Mouse (Mus musculus) heart, postnatal 4 days (tissue): ENCODE measurements at regions not wholly inside any gene's neighbourhood (a gene's known extent, or its start where the extent isn't known, plus 50 kb on each side); places are given as distances from the start of the nearest gene placed in this dataset.

Experiments used
- DNase-seq: peaks from one replicate; pipeline ENCODE4 v3.0.0; 2021

DNA sequence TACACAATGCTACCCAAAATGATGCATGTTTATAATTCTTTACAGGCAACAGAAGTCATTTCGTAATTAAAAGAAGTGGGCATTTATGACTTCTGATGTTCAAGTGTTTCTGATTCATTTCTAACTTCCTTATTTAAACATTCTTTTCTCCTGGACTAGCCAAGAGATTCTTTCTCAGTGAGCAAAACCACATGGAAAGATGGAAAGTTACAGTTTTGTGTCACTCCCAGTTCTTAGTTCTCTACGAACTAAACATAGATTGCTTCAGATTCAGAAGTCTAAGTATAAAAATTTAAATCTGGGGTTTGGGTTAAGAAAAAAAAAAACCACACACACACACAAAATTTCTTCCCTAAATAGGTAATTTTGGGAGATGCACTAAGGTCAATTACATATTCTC is 288.0 kb upstream of the Paip1 start:
- DNase-seq: no peak

DNA sequence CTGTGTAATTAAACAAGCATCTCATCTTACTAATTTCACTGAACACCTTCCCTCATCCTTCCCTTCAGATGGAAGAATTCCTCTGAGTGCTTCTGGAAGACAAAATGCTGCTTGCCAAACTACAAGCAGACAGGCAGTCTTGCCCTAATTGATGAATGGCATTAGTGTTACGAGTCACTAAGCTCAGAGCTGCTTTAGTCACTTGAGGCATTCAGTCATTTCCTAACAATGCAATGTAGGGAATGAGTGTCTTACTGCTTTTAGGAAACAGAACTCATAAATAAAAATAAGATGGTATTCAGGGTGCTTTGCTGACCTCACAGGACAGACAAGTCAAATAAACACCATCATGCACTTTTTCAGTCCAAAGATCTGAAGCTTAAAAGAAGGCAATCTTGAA is 285.1 kb upstream of the Paip1 start:
- DNase-seq: no peak

DNA sequence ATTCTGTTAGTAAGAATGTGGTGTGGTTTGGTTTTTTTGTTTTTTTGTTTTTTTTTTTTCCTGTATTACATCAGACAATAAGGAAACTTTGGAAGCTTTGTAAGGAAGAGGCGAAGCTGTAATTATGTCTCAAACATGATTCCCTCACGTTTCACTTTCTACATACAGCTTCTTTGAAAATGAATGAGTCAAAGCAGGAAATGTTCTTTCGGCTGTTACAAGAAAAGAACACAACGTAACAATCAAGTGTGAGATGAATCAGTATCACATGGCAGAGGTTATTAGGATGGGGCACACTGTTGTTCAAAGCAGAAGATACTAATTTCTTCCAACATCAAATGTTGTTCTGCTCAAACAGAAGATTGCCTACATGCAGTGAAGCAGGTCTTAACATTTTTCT is 282.7 kb upstream of the Paip1 start:
- no peak for DNase-seq

DNA sequence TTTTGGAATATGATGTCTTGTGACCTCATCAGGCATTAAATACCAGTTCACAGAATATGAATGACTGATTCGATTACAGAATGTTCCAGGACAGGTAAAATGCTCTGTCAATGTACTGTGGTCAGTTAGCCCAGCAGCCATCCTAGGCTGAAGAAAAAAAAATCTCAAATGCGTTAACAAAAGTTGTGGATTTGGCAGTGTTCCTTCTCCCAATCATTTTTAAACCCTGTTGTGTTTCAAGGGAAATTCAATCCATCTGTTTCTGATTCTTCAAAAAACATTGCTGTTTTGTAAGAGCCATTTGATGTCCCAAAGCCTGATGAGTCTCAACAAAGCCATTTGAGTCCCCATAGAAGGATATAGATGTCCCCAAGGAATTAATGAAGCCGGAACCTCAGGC is 280.7 kb upstream of the Paip1 start:
- no peak for DNase-seq

DNA sequence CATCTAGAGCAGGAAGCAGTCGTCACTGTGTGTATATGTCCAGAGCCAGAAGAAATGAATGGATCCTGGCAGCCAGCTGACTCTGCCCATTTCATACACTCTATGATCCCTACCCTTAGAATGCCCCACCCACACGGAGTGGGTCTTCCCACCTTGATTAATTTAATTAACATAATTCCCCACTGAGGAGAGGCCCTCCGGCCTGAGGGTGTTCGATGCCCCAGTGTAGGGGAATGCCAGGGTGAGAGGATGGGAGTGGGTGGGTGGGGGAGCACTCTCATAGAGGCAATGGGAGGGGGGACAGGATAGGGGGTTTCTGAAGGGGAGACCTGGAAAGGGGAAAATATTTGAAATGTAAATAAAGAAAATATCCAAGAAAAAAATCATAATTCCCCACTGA is 279.3 kb upstream of the Paip1 start:
- no peak for DNase-seq

DNA sequence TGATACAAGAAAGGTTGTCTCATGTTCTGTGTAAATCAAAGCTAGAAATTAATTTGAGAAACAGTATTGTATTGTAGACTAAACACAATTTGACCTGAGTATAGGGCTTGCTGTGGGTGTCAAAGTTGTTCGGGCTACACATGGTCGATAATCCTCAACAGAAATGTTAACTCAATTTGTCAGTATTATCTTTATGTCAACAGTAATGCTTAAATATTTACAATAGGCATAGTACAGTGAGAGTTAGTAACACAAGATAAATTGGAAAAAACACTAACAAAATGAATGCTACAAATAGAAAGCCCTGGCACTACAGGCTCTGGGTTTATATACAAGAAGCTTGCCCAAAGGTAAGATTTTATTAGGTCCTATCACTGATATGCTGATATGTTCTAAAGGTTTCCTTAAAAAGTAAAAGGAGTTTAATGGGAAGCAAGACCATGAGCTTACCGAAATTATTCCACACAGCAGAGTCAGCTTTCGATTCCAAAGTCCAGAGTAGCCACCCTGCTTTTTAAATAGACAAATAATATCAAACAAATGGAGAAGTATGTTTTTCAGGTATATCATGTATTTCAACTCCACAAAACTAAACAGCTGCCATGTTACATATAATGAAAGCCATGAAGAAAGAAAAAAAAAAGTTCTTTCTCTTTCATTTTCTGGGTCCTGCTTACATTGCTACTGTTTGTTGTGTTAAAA is 277.4 kb upstream of the Paip1 start:
- no peak for DNase-seq

DNA sequence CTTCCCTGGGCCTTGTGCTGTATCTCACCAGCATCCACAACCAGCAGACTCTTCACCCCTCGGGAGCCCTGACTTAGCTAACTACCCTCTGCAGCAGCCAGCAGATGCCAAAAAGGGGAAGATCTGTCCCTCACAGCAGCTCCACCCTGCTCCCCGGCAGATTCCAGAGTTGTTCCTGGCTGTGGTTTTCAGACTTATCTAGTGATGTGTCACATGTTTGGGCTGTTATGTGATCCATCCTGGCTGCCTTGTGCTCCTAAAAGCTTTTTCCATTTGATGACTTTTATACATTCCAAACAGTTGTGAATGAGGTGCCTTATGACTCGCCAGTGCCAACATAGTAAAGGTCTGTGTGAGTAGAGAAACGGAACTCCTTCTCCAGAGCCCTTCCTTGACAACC is 250.6 kb upstream of the Paip1 start:
- peak; percentile 9 for DNase-seq

DNA sequence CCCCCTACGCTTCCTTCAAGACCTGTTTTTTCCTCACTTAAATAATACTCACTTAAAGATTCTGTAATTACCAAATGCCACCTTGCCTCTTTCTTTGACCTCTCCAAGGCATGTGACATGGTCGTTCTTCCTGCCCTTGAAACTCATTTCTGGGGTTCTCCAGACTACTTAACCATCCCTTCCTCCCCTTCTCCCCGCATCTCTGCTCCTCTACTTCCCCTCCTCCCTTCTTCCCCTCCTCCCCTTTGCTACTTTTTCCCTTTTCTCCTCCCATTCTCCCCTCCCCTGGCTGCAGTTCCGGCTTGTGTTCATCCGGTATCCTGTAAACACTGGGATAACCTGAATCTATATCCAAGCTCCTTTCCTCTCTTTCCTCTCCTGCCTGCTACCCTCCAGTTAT is 250.2 kb upstream of the Paip1 start:
- DNase-seq: no peak

DNA sequence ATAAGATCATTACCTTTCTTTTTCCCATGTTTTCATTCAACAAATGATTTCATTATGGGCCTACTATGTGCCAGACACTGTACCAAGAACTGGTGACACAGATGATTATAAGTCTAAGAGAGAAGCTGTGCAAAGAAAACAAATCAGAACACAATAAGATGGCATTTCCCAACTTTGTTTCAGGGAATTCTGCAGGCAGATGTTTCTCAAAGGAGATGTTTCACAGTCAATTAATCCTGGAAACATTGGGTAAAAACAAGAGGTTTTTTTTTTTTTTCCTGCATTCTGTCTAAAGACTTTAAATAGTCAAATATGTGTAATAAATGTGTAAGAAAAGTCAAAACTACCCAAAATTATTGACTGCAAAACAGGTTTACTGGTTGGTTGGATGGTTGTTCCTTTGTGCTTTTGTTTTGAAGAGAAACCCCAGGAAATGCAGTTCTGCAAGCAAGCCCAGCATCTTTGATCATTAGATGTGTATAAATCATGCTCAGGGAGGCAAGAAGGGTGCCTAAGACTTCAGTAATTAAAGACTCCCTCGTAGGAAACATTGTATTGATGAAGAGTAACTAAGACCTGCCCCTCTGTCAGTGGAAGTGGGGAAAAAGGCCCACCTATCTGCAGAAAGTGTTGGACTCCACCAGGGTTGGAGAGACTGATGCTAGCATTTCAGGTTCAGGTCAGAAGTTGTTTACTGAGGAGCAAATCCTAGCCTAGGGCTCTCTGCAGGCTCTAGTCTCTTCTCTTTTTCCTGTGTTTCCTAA is 249.1 kb upstream of the Paip1 start:
- DNase-seq: no peak

DNA sequence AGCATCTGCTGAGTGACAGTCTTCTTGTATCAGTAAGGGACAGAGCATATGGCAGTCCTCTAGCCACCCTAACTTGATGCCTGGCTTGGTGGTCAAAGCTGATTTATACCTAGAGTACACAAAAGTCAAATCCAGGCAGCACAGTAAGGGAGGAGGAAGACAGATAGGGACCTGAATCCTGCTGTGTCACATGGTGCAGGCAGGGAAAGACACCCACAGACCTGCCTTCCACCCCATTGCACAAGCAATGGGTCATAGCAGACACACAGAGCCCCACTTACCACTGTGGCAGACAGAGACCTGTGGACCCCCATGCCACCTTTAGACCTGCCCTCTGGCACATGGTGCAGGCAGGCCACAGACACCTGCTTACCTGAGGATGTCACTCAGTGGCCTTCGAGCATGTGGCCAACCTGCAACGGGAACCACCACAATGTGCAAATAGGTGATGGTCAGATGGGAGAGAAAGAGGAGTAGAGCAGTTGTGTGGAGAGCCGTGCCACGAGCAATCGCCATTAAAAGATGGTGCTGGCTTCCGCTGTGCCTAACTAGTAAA is 244.0 kb upstream of the Paip1 start:
- no peak for DNase-seq

DNA sequence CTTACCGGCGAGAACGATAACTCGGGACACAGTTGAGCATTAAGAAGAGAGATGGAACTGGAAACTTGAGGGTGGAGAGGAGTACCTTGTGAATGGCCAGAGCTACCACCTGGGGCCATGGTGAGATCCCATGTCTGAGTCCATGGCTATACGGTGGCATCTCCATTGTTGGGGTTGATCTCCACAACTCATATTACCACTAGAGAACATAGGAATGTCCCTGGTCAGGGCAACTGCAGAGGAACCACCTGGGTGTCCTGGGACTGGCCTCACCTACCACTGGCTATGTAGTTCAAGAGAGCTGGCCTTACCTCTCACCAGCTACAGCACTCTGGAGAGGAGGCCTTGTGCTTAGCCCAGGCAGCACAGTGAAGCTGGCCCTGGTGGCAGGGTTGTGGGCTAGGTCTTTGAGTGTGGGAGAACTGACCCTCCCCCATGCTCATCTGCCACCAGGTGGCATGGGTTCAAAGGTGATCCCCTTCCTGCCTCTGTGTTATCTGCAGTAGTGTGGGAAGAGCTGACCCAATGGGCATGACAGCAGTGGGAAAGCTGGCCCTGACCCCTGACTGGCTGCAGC is 242.7 kb upstream of the Paip1 start:
- DNase-seq: no peak

DNA sequence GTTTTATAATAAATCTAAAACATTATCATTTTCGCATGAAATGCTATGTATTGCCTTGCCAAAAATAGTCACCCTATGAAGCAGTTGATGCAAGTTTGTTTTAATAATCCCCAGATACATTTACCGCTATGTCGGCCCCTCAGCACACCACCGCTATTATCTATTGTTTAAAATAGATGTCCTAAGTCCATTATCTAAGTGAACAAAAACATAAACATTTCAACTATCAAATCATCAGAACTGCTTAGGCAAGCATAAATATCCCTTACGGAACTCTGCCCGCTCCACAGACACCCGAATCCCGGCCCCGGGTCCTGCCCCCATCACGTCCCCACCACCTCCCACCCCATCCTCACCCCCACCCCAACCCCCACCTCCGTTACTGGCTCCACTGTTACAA is 196.8 kb upstream of the Paip1 start:
- DNase-seq: no peak

DNA sequence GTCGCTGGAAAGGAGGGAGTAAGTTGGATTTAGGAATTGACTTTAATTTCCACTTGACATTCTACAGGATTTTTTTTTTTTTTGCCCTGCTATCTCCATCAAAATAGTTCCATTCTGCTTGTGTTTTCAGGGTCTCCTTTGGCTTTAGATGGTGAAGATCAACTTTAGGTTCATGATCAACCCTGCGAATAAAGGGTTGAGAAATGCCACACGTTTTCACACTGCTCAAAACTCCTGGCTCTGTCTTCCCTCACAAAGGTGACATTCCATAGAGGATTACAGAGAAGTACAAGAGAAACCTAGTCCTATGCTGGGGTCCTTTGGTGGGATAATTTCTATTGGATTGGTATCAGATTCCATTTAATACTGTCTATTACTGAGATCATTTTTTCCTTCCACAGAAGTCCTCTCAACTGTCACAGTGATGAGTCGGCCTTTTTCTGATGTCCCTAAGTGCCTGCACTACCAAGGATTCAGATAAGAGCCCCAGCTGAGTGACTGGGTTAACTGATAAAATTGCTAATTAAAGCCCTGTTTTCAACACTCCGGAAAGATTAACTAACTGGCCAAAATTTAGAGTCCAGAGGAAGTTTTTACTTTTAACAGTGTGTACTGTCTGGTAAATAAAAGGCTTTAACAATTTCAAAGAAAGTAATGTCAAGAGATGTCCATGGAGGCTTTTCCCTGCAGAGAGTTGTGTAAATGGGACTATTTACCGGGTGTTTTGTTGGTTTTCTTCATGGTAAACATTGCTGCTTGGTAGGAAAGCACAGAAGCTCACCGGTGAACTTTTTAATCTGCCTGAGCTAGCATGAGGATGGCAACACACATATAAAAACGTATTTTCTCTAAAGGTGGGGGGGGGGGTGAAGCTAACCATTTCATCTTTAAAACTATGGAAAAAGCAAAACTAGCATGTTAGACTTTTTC is 196.0 kb upstream of the Paip1 start:
- DNase-seq: no peak

DNA sequence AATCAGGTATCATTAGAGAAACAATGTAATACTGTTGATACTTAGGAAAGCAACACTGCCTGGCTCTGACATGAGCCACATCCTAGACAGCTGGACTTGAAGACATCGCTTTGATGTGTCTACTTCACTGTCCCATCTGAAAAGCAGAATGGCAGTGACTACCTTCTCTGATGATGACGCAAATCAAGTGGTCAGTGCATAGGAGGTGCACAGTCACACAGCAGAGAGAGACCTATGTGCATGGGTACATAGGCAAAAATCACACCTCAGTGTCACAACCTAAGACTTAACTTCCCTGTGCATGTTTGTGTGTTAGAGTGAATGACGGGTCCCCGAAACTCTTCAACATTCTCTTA is 195.4 kb upstream of the Paip1 start:
- DNase-seq: no peak

DNA sequence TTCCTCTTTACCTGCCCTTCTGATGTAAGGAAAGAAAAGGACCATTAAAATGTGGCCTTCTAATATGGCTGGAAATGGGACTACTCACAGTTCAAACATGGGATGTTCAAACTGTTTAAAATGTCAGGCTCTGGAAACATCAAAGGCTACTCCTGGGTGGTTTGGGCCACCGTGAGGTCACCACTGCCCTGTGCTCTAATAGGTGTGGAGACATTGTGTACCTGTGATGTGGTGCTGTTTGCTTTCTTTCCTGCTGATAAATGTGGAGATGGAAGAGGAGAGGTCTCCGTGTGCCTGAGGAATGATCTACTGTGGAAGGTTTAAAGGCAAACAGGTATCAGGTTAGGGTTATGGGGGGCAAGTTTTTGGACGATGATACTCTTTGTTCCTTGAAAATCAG is 194.5 kb upstream of the Paip1 start:
- no peak for DNase-seq

DNA sequence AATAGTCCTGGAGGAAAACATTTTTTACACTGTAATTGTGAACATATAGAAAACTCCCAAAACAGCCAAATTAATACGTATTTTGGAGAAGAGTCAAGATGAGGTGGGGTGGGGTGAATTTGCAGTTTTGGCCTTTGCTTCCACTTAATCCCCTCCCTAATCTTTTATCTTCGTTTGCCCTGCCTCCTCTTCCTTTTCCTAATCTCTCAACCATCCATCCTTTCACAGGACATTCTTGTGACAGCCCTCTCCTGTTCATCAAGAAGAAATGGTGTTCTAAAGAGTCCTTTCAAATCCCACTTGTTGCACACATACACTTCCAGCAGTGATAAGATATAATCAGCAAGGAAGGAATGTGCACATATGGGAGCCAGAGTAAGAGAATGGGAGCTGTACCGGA is 186.0 kb upstream of the Paip1 start:
- no peak for DNase-seq

DNA sequence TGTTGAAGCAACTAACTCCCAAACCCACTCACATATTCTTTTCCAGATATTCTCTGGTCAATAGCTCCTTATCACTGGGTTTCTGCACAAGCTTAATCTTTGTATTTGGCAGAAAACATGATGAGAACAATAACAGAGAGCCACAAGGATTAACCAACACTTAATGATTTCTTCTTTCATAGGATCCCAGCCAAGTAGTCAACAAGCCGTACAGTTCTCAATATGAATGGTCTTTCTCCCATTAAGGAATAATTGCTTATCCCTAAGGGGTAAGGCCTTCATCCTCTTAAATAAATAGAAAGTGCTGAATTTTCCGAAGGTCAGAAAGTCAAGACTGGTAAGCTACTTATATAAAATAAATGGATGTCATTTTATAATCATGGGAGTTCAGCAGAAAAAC is 181.3 kb upstream of the Paip1 start:
- DNase-seq: no peak

DNA sequence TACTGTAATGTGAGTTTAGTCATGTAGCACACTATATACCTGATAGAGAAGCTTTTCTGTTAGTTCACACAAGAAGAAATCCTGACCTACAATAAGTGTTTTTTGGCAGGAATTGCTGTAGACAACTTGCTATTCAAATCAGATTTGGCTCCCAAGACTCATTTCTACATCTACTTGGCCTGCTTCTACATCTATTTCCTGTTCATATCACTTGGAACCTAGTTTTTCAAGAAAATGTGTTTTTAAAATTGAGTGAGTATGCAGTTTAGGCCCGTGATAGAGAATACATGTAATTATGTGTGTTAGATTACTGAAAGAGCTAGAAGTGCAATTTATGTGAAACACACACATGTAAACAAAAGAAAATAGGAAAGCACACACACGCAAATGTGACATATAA is 176.4 kb upstream of the Paip1 start:
- no peak for DNase-seq

DNA sequence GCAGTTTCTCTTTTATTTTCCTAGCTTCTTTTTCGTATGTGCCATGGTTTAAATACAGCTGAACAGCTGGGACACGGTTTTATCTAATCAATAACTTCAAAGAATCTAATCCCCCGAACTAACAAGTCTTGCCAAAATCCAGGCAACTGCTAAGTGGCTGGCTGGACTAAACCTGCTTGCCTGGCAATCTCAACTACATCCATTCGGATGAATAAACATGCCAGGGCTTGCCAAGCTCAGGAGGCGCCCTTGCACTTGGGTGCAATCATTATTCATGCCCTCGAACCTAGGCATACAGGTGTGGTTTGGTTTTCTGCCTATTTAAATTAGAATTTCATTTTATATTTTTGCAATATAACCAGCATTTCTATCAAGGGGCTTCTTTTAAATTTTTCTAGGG is 172.1 kb upstream of the Paip1 start:
- DNase-seq: no peak

DNA sequence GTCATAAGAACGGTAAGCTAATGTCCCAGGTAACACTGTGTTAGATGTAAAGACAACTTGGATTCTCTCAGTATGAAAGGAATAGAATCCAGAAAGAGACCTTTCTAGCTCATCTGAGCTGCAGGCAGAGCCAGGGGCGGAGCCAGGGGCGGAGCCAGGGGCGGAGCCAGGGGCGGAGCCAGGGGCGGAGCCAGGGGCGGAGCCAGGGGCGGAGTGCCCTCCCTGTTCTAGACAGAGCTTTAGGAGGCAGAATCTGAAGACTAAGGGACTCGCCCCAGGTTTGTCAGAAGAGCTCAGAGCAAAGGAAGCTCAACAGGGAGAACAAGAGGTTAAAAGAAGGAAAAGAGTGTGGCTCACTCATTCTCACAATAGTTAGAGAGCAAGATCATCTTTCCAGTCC is 169.9 kb upstream of the Paip1 start:
- no peak for DNase-seq

DNA sequence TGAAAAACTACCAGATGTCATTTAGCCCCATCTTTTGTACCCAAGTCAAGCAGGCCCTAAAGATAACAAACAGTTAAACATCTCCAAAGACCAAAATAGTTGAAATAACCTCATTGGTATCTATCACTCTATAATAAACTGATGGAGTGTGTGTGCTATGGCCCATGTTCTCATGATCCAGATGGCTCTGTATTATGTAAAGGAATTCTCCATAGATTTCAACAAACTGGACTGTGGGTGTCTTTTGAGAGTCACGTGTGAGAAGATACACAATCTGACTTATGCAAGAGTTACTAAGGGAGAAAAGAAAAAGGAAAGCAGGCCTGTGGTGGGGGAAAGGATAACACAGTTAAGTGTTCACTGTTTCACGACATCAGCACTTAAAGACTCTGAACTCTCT is 164.8 kb upstream of the Paip1 start:
- DNase-seq: no peak

DNA sequence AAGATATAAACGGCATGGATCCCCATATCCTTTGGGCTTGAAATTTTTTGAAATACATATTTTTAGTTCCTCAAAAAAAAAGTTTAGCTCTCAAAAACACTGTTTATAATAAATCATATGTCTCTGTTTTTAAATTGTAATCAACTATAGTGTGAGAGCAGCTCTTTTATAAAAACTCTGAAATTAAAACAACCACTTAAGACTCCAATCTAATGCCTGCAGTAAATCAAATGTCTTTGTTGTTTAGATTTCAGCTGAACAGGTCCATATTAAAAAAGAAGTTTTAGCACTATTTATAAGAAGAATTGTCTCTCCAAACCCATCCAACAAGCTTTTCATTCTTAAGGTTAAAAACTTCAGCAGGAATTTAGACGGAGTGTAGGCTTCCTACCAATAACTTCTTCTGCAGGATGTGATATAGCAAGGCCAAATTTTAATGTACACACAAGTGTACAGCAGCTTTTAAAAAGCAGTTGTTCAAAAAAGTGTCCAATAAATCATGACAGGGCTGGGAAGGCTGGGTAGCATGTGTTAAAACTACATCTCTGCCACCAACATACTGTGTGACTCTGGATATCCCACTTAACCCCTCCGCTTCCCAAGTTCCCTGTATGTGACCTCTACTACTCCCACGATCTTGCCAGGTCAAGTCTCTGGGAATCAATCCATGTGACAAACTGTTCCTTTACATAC is 160.6 kb upstream of the Paip1 start:
- no peak for DNase-seq
